Mouse (Mus musculus) T-cell, adult 2 months (primary cell): ENCODE results near the gene Gm29609.

Experiments
- DNase-seq: peaks from one replicate; pipeline ENCODE4 v3.0.0; 2022; ENCODE audit warnings: low spot score

Gm29609 gene

GRCm38 (mm10) chr5:31138968-31139425 is 40.7 kb downstream of the Gm29609 start:
- no peak for DNase-seq

DNA sequence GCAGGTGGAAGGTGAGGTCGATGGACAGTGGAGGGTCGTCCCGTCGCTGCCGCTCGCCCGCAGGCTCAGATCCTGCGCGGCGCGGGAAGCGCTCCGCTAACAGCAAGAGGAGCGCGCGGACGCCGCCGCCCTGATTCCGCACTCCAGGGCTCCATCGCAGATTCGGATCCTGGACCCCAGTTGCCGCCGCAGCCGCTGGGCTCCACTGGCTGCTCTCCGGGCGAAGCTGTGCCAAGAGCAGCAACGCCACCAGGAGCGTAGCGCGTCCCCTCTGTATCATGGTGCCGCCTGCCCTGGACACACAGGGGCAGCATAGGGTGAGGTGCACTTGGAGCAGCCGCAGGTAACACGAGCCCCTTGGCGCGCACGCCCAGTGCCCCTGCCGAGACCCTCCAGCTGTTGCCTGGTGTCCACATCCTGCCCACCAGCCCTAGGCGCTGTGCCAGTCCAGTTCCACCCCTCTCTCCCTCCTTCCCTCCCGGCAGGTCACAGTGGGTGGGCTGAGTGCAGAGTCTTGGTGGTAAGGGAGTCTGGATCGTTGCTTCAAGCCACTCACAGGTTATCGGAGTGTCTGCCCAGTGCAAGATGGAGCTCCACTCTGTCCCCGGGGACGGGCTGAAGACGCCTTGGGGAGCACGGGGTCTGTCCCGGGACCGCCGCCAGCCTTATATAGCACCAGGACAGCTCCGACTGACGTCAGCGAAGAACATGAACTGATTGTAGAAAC is 41.3 kb downstream of the Gm29609 start, which contains the start of gene Ucn:
Gene Ucn, minus strand, starts transcription at position 589 of the 727 bp plus-strand sequence.
- no peak for DNase-seq

DNA sequence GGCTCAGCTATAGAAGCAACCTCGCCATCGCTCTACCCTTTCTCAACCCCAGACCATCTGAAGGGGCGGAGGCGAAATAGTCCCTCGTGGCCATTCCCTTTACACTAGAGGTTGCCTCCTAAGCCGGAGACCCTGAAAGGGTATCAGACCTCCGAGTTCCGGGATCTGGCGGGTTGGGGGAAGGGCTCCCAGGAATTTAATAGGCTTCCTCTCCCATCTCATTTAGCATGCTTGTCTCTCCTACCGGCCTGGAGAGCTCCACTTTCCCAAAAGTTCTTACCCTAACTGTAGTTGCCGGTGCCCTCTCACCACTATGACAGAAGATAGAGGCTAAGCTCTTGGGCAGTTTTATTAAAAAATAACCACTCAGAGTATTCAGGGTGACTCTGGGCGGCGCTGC is 42.1 kb downstream of the Gm29609 start:
- DNase-seq, result no peak

DNA sequence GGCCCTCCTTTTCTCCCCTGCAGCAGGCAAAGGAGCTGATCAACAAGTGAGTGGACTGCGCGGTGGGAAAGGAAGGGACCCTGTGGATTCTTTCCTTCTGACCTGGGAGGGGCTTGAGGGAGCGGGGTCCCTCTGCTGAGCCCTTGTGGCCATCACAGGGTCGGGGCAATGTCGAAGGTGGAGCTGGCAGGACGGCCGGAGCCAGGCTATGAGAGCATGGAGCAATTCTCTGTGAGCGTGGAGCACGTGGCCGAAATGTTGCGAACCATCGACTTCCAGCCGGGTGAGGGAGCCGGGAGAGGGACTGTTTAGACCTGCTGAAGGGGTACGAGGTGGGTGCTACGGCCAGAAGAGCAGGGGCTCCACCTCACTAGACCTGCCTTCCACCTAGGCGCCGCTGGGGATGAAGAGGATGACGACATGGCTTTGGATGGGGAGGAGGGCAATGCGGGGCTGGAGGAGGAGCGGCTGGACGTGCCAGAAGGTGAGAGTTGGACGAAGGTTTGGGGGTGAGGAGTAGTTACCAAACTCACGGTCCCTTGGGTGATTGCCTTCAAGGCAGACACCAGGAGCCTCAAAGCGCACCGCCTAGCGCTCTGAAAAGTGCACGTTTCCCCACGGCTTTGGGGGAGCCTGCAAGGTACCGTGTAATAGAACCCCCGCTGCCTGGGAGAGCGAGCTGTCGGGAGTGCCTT is 42.8 kb downstream of the Gm29609 start:
- no peak for DNase-seq

DNA sequence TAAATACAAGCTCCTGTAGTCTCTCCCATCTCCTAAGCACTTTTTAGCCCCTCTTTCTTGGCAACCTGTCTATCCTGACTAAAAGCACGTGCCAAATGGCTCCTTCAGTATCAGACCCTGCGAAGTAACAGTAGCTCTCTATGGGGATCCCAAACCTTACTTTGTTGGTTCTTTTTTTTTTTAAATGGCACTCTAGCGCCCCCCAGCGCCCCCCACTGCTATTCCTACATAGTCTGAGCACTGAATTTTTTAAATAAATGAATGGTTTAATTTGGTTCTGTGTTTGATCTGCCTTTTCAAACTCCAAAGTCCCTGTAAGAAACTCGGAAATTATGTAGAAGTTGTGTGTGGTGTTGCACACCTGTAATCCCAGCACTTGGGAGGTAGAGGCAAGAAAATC is 53.7 kb downstream of the Gm29609 start:
- no peak for DNase-seq

GRCm38 (mm10) chr5:31123481-31123880 is 56.2 kb downstream of the Gm29609 start:
- no peak for DNase-seq

DNA sequence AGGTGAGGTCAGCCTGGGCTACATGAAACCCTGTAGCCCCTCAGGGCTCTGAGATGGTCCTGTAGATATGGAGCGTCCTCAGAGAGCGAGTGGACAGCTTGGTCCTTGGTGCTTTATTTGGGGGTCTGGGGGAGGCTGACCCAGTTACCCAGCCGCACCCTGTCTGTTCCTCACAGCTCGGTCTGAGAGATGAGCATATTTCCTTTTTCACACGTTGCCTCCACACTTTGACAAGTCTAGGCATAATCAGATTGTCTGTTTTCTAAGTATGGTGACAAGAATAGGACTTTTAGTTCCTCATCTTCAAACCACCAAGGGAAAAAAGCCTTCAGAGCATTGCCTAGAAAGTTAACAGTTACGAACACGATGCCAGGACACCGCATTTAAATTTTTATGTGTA is 58.6 kb downstream of the Gm29609 start:
- no peak for DNase-seq

GRCm38 (mm10) chr5:31116912-31117311 is 62.8 kb downstream of the Gm29609 start:
- DNase-seq, result no peak

GRCm38 (mm10) chr5:31116354-31116753 is 63.4 kb downstream of the Gm29609 start, which contains the start of gene Trim54:
Trim54 (plus strand) TSS chr5:31116712.
- no peak for DNase-seq

GRCm38 (mm10) chr5:31110781-31111180 is 68.9 kb downstream of the Gm29609 start:
- peak; percentile 16 for DNase-seq

- no peak for DNase-seq
Measured at GRCm38 (mm10) chr5:31108000-31108490, 71.7 kb downstream of the Gm29609 start, which contains the start of gene Slc30a3. Slc30a3 (minus strand) TSS chr5:31108237.

GRCm38 (mm10) chr5:31105814-31106335 is 73.8 kb downstream of the Gm29609 start, which contains the start of gene Dnajc5g:
Dnajc5g (plus strand) TSS chr5:31106285.
- no peak for DNase-seq

GRCm38 (mm10) chr5:31095711-31096480 is 83.8 kb downstream of the Gm29609 start:
- no peak for DNase-seq

- DNase-seq, result peak; percentile 80
Measured at GRCm38 (mm10) chr5:31094799-31095691, 84.7 kb downstream of the Gm29609 start.
